Mouse (Mus musculus): ENCODE results near the gene Chchd6. TPM values are rescaled to one million over a fixed set of nuclear protein-coding genes. Genes with fewer than 3 reads are reported as not detected.

Gene Chchd6
- total and polyA plus RNA-seq, 3 experiments = 49.5 to 74.7 TPM; not detected in 1

DNA sequence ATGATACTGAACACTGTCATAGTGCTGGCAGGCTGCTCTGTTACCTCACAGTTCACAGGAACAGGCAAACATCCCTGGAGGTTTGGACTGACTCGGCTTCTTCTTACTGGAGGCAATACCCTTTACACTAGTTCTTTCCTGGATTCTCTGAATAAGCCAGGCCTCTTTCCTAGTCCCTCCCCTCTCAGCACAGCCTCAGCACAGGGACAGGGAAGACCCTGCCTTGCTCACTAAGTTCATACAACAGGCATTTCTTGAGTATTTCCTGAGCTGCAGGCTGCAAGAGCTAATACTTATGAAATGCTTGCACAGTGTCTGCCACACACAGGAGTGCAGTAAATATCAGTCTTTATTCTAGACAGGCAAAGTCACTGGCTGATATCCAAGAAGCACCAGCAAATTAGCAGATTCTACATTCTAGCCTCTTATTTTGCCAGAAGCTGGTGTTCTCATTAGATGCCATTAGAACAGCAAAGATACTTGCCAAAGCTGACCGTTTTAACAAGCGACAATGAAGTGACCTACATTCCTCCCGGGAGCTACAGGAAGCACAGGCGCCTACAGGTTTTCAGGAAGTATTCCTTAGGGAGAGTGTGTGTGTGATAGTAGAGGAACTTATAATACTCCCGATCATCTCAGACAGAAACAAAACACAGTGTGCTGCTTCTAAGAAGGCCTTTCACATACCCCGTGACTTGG is 142.3 kb downstream of the Chchd6 start:
- no peak overlapping the region for H3K27ac ChIP-seq (ENCODE audit: control insufficient read depth, low read depth, low read length)
- no peaks in the 10 kb centered on the region for H3K27me3 ChIP-seq (ENCODE audit: control insufficient read depth in 1 of 2, insufficient read depth in 2 of 2, low read length in 2 of 2)
- peaks cover 10 to 29% of the 10 kb centered on the region in 2 experiments for H3K4me1 ChIP-seq (ENCODE audit: control insufficient read depth in 1 of 2, insufficient read depth in 2 of 2, low read length in 2 of 2)
- peak; percentile 17 for DNase-seq (ENCODE audit: low read depth, low spot score)
- H3K79me2 ChIP-seq (ENCODE audit: control insufficient read depth, insufficient read depth, low read length, poor library complexity) = no peaks in the 10 kb centered on the region
- no peak overlapping the region for H3K9ac ChIP-seq (ENCODE audit: control insufficient read depth, low read depth, low read length, poor library complexity, severe bottlenecking)
- no peak overlapping the region for H3K4me3 ChIP-seq (ENCODE audit: control insufficient read depth in 1 of 2, insufficient read depth in 1 of 2, low read depth in 2 of 2, low read length in 2 of 2)
- no peak for TF ChIP-seq CTCF (IDR thresholded peaks at IDR 0.05 in 2 of 3, conservative IDR thresholded peaks at IDR 0.05 in 1 of 3; ENCODE audit: control insufficient read depth in 1 of 3, insufficient read depth in 1 of 3, low read depth in 2 of 3, low read length in 3 of 3, poor library complexity in 1 of 3, severe bottlenecking in 1 of 3)
- no peak for TF ChIP-seq POLR2A (IDR thresholded peaks at IDR 0.05; ENCODE audit: control insufficient read depth in 1 of 2, insufficient read depth in 1 of 2, low read depth in 1 of 2, low read length in 2 of 2, poor library complexity in 1 of 2)
- TF ChIP-seq BHLHE40 (IDR thresholded peaks at IDR 0.05; ENCODE audit: borderline replicate concordance, low read depth, low read length) = no peak
- TF ChIP-seq UBTF (IDR thresholded peaks at IDR 0.05; ENCODE audit: borderline replicate concordance, insufficient read depth, low read depth, low read length) = no peak
- TF ChIP-seq ZMIZ1 (IDR thresholded peaks at IDR 0.05; ENCODE audit: low read depth, low read length) = no peak
- TF ChIP-seq HCFC1 (IDR thresholded peaks at IDR 0.05; ENCODE audit: low read depth, low read length) = no peak
- TF ChIP-seq TAL1 (IDR thresholded peaks at IDR 0.05; ENCODE audit: low read length) = no peak
- no peak for TF ChIP-seq E2F4 (IDR thresholded peaks at IDR 0.05; ENCODE audit: borderline replicate concordance, low read depth, low read length)
- no peak for TF ChIP-seq MXI1 (IDR thresholded peaks at IDR 0.05; ENCODE audit: low read depth, low read length)
- no peak for TF ChIP-seq CHD2 (IDR thresholded peaks at IDR 0.05; ENCODE audit: low read length)
- TF ChIP-seq NRF1 (IDR thresholded peaks at IDR 0.05; ENCODE audit: insufficient read depth, low read depth, low read length, poor library complexity, severe bottlenecking) = no peak
- TF ChIP-seq POLR2AphosphoS5 (IDR thresholded peaks at IDR 0.05; ENCODE audit: borderline replicate concordance, low read depth, low read length) = no peak
- no peak for TF ChIP-seq ETS1 (IDR thresholded peaks at IDR 0.05; ENCODE audit: low read depth, low read length)
- TF ChIP-seq RCOR1 (IDR thresholded peaks at IDR 0.05; ENCODE audit: low read depth, low read length) = no peak
- TF ChIP-seq MEF2A (IDR thresholded peaks at IDR 0.05; ENCODE audit: extremely low read depth, insufficient replicate concordance, low read depth, low read length, poor library complexity, severe bottlenecking) = no peak
- TF ChIP-seq GATA1 (IDR thresholded peaks at IDR 0.05; ENCODE audit: low read depth, low read length) = no peak
- no peak for TF ChIP-seq JUND (IDR thresholded peaks at IDR 0.05; ENCODE audit: low read depth, low read length)
- no peak for TF ChIP-seq ELF1 (IDR thresholded peaks at IDR 0.05; ENCODE audit: low read depth, low read length)
- no peaks in the 10 kb centered on the region for H3K9me3 ChIP-seq (replicated peaks; ENCODE audit: insufficient read depth, low read length)
- H3K36me3 ChIP-seq (ENCODE audit: control insufficient read depth in 1 of 2, insufficient read depth in 2 of 2, low read length in 2 of 2) = peaks cover 0 to 23% of the 10 kb centered on the region in 2 experiments; a peak in 2 of 4 replicates

DNA sequence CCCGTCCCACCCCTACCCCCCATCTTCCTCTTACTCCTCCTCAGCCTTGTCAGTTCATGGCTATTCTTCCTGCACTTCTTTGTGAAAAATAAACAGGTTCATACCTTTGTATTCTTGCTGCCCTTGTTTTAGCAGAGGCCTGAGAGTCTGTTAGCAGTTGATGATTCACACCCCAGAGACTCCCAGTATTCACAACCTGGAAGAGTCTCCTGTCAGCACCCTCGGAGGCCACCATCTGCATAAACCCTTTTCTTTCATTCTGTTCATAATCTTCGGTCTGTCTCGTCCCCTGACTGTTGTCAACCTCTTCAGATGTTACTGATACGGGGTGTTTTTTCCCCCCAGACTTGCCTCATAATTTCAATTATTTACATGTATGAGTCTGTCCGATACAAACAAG is 143.1 kb downstream of the Chchd6 start:
- Histone ChIP-seq H3K4me1 (ENCODE audit: control insufficient read depth in 1 of 2, insufficient read depth in 2 of 2, low read length in 2 of 2) (peaks cover 10 to 25% of the 10 kb centered on the region in 2 experiments), H3K27me3 (ENCODE audit: control insufficient read depth in 1 of 2, insufficient read depth in 2 of 2, low read length in 2 of 2) (no peaks in the 10 kb centered on the region), H3K27ac (ENCODE audit: control insufficient read depth, low read depth, low read length) (no peak overlapping the region), H3K9ac (ENCODE audit: control insufficient read depth, low read depth, low read length, poor library complexity, severe bottlenecking) (no peak overlapping the region), H3K36me3 (ENCODE audit: control insufficient read depth in 1 of 2, insufficient read depth in 2 of 2, low read length in 2 of 2) (peaks cover 0 to 23% of the 10 kb centered on the region in 2 experiments; a peak in 2 of 4 replicates), H3K9me3 (replicated peaks; ENCODE audit: insufficient read depth, low read length) (no peaks in the 10 kb centered on the region), H3K79me2 (ENCODE audit: control insufficient read depth, insufficient read depth, low read length, poor library complexity) (no peaks in the 10 kb centered on the region), H3K4me3 (ENCODE audit: control insufficient read depth in 1 of 2, insufficient read depth in 1 of 2, low read depth in 2 of 2, low read length in 2 of 2) (no peak overlapping the region)
- DNase-seq (ENCODE audit: low read depth, low spot score) = no peak
- no peak for TF ChIP-seq CHD1 (IDR thresholded peaks at IDR 0.05; ENCODE audit: low read depth, low read length)
- TF ChIP-seq MAZ (IDR thresholded peaks at IDR 0.05; ENCODE audit: low read depth, low read length) = no peak
- no peak for TF ChIP-seq MAFK (IDR thresholded peaks at IDR 0.05; ENCODE audit: borderline replicate concordance, low read depth, low read length)
- TF ChIP-seq JUND (IDR thresholded peaks at IDR 0.05; ENCODE audit: low read depth, low read length) = no peak
- no peak for TF ChIP-seq POLR2AphosphoS5 (IDR thresholded peaks at IDR 0.05; ENCODE audit: borderline replicate concordance, low read depth, low read length)
- no peak for TF ChIP-seq GABPA (IDR thresholded peaks at IDR 0.05; ENCODE audit: low read depth, low read length)
- no peak for TF ChIP-seq CTCF (IDR thresholded peaks at IDR 0.05 in 2 of 3, conservative IDR thresholded peaks at IDR 0.05 in 1 of 3; ENCODE audit: control insufficient read depth in 1 of 3, insufficient read depth in 1 of 3, low read depth in 2 of 3, low read length in 3 of 3, poor library complexity in 1 of 3, severe bottlenecking in 1 of 3)
- no peak for TF ChIP-seq SMC3 (IDR thresholded peaks at IDR 0.05; ENCODE audit: low read depth, low read length)
- no peak for TF ChIP-seq E2F4 (IDR thresholded peaks at IDR 0.05; ENCODE audit: borderline replicate concordance, low read depth, low read length)
- no peak for TF ChIP-seq ZNF384 (IDR thresholded peaks at IDR 0.05; ENCODE audit: low read depth, low read length)
- no peak for TF ChIP-seq UBTF (IDR thresholded peaks at IDR 0.05; ENCODE audit: borderline replicate concordance, insufficient read depth, low read depth, low read length)
- TF ChIP-seq ZC3H11A (IDR thresholded peaks at IDR 0.05; ENCODE audit: low read depth, low read length) = no peak

All from MEL (cell line).